Mouse (Mus musculus): Measurements from ENCODE around the gene Ccdc74a. TPM values are rescaled to one million over a fixed set of nuclear protein-coding genes. Genes with fewer than 3 reads are reported as not detected.
"Not testable (repeated sequence)": the region's sequence is repeated elsewhere in the genome, so short reads cannot be mapped to it uniquely, and the experiment has no call there.

Ccdc74a gene
- 4.8 and 5.7 TPM in 2 replicates for polyA plus RNA-seq (2014; fragmentation: Nextera tagmentation; extraction: Ambion mirVana)

DNA sequence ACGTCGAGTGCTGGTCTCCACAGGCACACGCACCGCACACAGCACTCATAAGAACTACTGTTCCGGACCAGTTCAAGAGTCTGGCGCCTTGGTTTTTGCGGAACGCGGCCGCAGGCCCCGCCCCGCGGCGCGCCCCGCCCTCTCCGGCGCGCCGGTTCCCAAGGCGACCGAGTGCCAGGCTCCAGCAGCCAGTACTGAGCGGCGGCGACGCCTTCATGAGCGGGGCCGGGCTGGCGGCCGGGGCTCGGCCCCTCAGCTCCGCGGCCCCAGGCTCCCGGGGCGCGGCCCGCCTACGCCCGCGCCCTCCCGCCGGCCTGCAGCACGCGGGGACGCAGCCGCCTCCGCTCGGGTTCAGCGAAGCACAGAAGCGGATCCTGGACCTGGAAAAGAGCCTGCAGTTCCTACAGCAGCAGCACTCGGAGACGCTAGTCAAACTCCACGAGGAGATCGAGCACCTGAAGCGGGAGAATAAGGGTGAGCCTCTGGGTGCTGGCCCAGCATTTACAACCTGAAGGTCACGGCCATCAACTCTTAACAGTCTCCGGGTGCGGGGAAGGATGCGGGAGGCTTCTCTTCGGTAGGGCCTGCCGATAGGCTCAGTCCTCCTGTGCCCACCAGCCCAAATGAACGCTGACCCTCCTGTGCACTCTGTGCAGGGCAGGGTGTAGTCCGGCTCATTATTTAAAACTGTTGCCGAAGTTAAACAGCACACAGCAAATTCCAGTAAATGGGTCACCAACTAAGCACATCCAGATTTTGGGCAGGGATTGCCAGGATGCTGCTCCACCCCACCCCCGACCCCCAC, at the start of gene Ccdc74a:
TSS of gene Ccdc74a (plus strand) at position 161 of the 805 bp plus-strand sequence.
- peak within 1 kb of the TSS; percentile 30; the same call in 1 of the 2 replicates for H3K27ac ChIP-seq (ENCODE audit: low read depth, low read length)
- ATAC-seq = peak; percentile 96
- no peaks in the 10 kb centered on the region for H3K9me3 ChIP-seq (replicated peaks; ENCODE audit: control insufficient read depth, low read length)
- peaks cover 6% of the 10 kb centered on the region; the same call in 1 of the 2 replicates for H3K4me1 ChIP-seq (ENCODE audit: control insufficient read depth, insufficient read depth, low read length)
- H3K9ac ChIP-seq (ENCODE audit: low read length) = peak within 1 kb of the TSS; percentile 69
- H3K4me2 ChIP-seq (ENCODE audit: low read length) = peak within 1 kb of the TSS; percentile 90
- no peaks in the 10 kb centered on the region for H3K27me3 ChIP-seq (replicated peaks; ENCODE audit: control insufficient read depth, insufficient read depth, low read length)
- H3K4me3 ChIP-seq (ENCODE audit: low read depth, low read length) = peak within 1 kb of the TSS; percentile 54
- WGBS = 2% methylated on average over 57 of the region's 65 CpGs
- H3K36me3 ChIP-seq (ENCODE audit: control insufficient read depth, insufficient read depth, low read length) = peaks cover 53% of the 10 kb centered on the region
- peak; percentile 87 for DNase-seq (ENCODE audit: low spot score)

DNA sequence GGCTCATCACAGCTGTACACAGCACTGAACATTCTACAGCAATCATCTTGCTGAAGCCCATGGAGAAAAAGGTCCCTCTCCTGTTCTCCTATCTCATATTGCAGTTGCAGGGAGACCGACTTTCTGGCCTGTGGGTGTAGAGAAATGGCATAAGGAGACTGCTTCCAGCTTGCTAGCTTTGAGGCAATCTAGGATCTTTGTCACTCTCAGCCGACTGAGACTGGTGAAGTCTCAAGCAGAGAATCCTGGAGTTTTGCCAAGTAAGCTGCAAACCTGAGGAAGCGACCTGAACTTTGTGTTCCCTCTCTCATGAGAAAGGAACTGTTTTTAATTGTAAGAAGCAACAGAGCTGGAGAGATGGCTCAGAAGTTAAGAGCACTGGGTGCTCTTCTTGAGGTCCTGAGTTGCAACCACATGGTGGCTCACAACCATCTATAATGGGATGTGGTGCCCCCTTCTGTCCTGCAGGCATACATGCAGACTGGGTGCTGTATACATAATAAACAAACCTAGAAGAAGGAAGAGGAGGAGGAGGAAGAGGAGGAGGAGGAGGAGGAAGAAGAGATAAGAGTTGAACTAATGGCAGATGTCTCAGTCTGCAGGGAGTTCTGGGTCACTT, 45.2 kb upstream of the Ccdc74a start:
- Histone ChIP-seq H3K36me3 (ENCODE audit: control insufficient read depth, insufficient read depth, low read length) (no peaks in the 10 kb centered on the region), H3K4me2 (ENCODE audit: low read length) (no peak overlapping the region), H3K27ac (ENCODE audit: low read depth, low read length) (no peak overlapping the region), H3K27me3 (replicated peaks; ENCODE audit: control insufficient read depth, insufficient read depth, low read length) (no peaks in the 10 kb centered on the region), H3K9ac (ENCODE audit: low read length) (no peak overlapping the region), H3K9me3 (replicated peaks; ENCODE audit: control insufficient read depth, low read length) (no peaks in the 10 kb centered on the region), H3K4me1 (ENCODE audit: control insufficient read depth, insufficient read depth, low read length) (no peaks in the 10 kb centered on the region), H3K4me3 (ENCODE audit: low read depth, low read length) (no peak overlapping the region)
- ATAC-seq = no peak
- no peak for DNase-seq (ENCODE audit: low spot score)
- WGBS = 66% methylated on average over 3 of the region's 3 CpGs

DNA sequence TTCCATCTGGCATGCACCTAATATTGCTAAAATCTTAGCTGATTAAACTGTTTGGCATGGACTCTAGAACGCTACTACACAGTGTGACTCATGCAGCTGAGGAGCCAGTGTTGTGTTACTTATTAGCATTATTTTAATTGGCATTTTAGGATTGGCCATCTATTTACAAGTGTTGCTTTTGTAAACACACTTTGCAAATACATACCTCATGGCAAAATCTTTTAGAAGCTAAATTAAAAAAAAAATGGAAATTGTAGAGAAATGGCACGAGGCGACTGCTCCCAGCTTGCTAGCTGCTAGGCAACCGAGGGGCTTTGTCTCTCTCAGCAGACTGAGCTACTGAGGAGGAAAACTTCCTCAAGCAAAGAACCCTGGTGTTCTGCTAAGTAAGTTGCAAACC, 41.3 kb upstream of the Ccdc74a start:
- H3K27me3 ChIP-seq (replicated peaks; ENCODE audit: control insufficient read depth, insufficient read depth, low read length) = no peaks in the 10 kb centered on the region
- 48% methylated on average over 4 of the region's 4 CpGs for WGBS

DNA sequence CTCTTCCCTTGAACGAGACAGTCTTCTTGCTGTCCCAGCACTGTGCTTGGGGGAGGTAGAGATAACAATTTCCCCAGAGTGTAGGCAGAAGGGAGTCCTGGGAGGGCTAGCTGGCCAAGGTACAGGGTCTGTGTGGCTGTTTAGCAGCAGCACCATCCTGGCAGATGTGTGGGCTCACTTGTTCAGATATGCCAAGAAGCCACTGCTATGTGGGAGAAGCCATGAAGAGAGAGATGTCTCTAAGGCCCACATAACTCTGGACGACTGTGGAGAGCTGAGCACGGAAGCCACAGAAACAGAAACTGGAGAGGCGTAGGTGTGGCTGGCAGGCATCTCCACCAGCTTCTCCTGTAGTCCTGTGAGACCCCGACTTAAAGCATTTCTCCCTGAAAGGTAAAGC, 40.6 kb upstream of the Ccdc74a start:
- Histone ChIP-seq H3K4me2 (ENCODE audit: low read length) (no peak overlapping the region), H3K4me3 (ENCODE audit: low read depth, low read length) (no peak overlapping the region), H3K27me3 (replicated peaks; ENCODE audit: control insufficient read depth, insufficient read depth, low read length) (no peaks in the 10 kb centered on the region), H3K36me3 (ENCODE audit: control insufficient read depth, insufficient read depth, low read length) (no peaks in the 10 kb centered on the region), H3K9ac (ENCODE audit: low read length) (no peak overlapping the region), H3K4me1 (ENCODE audit: control insufficient read depth, insufficient read depth, low read length) (no peaks in the 10 kb centered on the region), H3K27ac (ENCODE audit: low read depth, low read length) (no peak overlapping the region), H3K9me3 (replicated peaks; ENCODE audit: control insufficient read depth, low read length) (no peaks in the 10 kb centered on the region)
- ATAC-seq = no peak
- 81% methylated on average over 5 of the region's 5 CpGs for WGBS
- no peak for DNase-seq (ENCODE audit: low spot score)

More for the DNA sequence above, 41.3 kb upstream of the Ccdc74a start:
- Histone ChIP-seq H3K36me3 (ENCODE audit: control insufficient read depth, insufficient read depth, low read length) (no peaks in the 10 kb centered on the region), H3K9ac (ENCODE audit: low read length) (no peak overlapping the region), H3K4me1 (ENCODE audit: control insufficient read depth, insufficient read depth, low read length) (no peaks in the 10 kb centered on the region), H3K4me3 (ENCODE audit: low read depth, low read length) (no peak overlapping the region), H3K9me3 (replicated peaks; ENCODE audit: control insufficient read depth, low read length) (no peaks in the 10 kb centered on the region), H3K27ac (ENCODE audit: low read depth, low read length) (no peak overlapping the region), H3K4me2 (ENCODE audit: low read length) (no peak overlapping the region)
- DNase-seq (ENCODE audit: low spot score) (peak; percentile 35), ATAC-seq (no peak)

DNA sequence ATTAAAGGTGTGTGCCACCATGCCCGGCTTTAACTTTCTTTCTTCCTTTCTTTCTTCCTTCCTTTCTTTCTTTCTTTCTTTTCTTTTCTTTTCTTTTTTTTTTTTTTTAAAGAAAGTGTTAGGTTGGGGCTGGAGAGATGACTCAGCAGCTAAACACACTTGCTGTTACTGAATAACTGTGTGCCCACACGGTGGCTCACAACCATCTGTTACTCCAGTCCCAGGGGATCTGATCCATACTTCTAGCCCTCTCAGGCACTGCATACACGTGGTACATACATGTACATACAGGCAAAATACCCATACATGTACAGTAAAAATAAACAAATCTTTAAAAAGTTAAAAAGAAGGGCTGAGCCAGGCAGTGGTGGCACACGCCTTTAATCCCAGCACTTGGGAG, 34.9 kb upstream of the Ccdc74a start:
- Histone ChIP-seq H3K27me3 (replicated peaks; ENCODE audit: control insufficient read depth, insufficient read depth, low read length) (no peaks in the 10 kb centered on the region), H3K36me3 (ENCODE audit: control insufficient read depth, insufficient read depth, low read length) (no peaks in the 10 kb centered on the region), H3K4me1 (ENCODE audit: control insufficient read depth, insufficient read depth, low read length) (no peaks in the 10 kb centered on the region), H3K4me2 (ENCODE audit: low read length) (no peak overlapping the region), H3K27ac (ENCODE audit: low read depth, low read length) (no peak overlapping the region), H3K4me3 (ENCODE audit: low read depth, low read length) (no peak overlapping the region), H3K9me3 (replicated peaks; ENCODE audit: control insufficient read depth, low read length) (no peaks in the 10 kb centered on the region), H3K9ac (ENCODE audit: low read length) (no peak overlapping the region)
- 69% methylated on average over 4 of the region's 4 CpGs for WGBS
- DNase-seq (ENCODE audit: low spot score) (no peak), ATAC-seq (no peak)

DNA sequence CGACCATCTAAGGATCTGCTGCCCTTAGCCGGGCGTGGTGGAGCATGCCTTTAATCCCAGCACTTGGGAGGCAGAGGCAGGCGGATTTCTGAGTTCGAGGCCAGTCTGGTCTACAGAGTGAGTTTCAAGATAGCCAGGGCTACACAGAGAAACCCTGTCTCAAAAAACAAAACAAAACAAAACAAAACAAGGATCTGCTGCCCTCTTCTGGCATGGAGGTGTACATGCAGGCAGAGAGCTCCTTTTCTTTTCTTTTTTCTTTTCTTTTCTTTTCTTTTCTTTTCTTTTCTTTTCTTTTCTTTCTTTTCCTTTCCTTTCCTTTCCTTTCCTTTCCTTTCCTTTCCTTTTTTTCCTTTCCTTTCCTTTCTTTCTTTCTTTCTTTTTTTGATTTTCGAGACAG, 31.5 kb upstream of the Ccdc74a start:
- 92% methylated on average over 6 of the region's 6 CpGs for WGBS
- H3K4me1 ChIP-seq (ENCODE audit: control insufficient read depth, insufficient read depth, low read length); H3K4me2 ChIP-seq (ENCODE audit: low read length); ATAC-seq; H3K9me3 ChIP-seq (replicated peaks; ENCODE audit: control insufficient read depth, low read length); DNase-seq (ENCODE audit: low spot score); H3K4me3 ChIP-seq (ENCODE audit: low read depth, low read length); H3K27ac ChIP-seq (ENCODE audit: low read depth, low read length); H3K9ac ChIP-seq (ENCODE audit: low read length); H3K27me3 ChIP-seq (replicated peaks; ENCODE audit: control insufficient read depth, insufficient read depth, low read length); H3K36me3 ChIP-seq (ENCODE audit: control insufficient read depth, insufficient read depth, low read length): not testable (repeated sequence)

DNA sequence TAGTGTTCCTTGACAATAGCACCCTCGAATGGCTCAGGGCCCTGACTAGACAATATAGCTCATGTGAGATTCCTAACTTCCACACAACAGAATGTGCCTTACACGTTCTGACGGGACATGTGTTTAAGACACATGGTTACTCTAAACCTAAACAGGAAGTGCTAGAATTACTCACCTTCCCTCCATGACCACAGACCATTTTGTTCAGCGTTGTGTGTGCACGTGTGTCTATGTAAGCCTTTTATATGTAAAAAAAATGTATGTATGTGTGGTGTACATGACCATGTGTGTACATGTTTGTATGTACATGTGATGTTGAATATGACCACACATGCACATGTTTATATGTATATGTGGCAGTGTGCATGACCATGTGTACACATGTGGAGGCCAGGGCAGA, 30.1 kb upstream of the Ccdc74a start:
- no peak overlapping the region for H3K4me2 ChIP-seq (ENCODE audit: low read length)
- no peaks in the 10 kb centered on the region for H3K27me3 ChIP-seq (replicated peaks; ENCODE audit: control insufficient read depth, insufficient read depth, low read length)
- H3K27ac ChIP-seq (ENCODE audit: low read depth, low read length) = no peak overlapping the region
- WGBS = 92% methylated on average over 5 of the region's 5 CpGs
- DNase-seq (ENCODE audit: low spot score) = no peak
- peaks cover 6% of the 10 kb centered on the region; the same call in 1 of the 2 replicates for H3K4me1 ChIP-seq (ENCODE audit: control insufficient read depth, insufficient read depth, low read length)
- H3K9me3 ChIP-seq (replicated peaks; ENCODE audit: control insufficient read depth, low read length) = no peaks in the 10 kb centered on the region
- ATAC-seq = no peak
- no peaks in the 10 kb centered on the region for H3K36me3 ChIP-seq (ENCODE audit: control insufficient read depth, insufficient read depth, low read length)
- no peak overlapping the region for H3K4me3 ChIP-seq (ENCODE audit: low read depth, low read length)
- no peak overlapping the region for H3K9ac ChIP-seq (ENCODE audit: low read length)

DNA sequence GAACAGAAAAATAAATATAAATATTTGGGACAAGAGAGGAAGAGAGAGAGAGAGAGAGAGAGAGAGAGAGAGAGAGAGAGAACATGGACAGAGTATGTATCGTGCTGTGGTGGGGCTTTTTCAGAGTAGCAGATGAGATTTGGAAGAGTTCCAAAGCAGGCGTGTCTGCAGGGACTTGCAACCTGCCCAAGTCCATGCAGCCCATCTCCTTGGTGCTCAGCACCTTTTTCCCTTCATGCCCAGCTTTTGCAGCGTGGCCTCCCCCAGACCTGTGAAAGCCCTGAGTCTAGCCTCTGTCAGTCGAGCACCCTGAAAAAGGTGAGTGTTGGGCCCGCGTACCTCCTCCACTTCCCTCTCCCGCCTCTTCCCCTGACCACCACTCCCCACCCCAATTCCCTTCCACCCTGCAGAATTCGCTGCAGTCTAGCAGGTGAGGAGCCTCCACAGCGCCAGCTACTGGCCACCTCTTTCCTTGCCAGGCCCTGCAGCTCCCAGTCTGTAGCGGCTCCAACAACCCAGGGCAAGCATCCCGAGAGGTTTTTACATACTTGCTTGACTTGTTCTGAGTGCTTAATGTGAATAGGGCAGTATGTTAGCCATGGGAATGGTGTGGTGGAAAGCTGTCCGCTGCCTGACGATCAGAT, 28.2 kb upstream of the Ccdc74a start:
- Histone ChIP-seq H3K36me3 (ENCODE audit: control insufficient read depth, insufficient read depth, low read length) (peaks cover 15% of the 10 kb centered on the region), H3K27me3 (replicated peaks; ENCODE audit: control insufficient read depth, insufficient read depth, low read length) (no peaks in the 10 kb centered on the region), H3K4me3 (ENCODE audit: low read depth, low read length) (no peak overlapping the region), H3K27ac (ENCODE audit: low read depth, low read length) (no peak overlapping the region), H3K4me1 (ENCODE audit: control insufficient read depth, insufficient read depth, low read length) (peaks cover 6% of the 10 kb centered on the region; the same call in 1 of the 2 replicates), H3K4me2 (ENCODE audit: low read length) (no peak overlapping the region), H3K9me3 (replicated peaks; ENCODE audit: control insufficient read depth, low read length) (no peaks in the 10 kb centered on the region), H3K9ac (ENCODE audit: low read length) (0 out of 2 replicates have a peak overlapping the region, but pooled peaks have one; percentile 29)
- WGBS = 16% methylated on average over 13 of the region's 13 CpGs
- ATAC-seq = peak; percentile 47; the same call in 1 of the 2 replicates
- peak; percentile 59 for DNase-seq (ENCODE audit: low spot score)

Data from forebrain, embryonic 14.5 days (tissue).